Mouse (Mus musculus): ENCODE results near the gene Capn10.
A peak's percentile ranks its signal among the peaks of the same experiment; 100 is the strongest.
"Not testable (repeated sequence)": the region's sequence is repeated elsewhere in the genome, so short reads cannot be mapped to it uniquely, and the experiment has no call there.

The Capn10 gene

DNA sequence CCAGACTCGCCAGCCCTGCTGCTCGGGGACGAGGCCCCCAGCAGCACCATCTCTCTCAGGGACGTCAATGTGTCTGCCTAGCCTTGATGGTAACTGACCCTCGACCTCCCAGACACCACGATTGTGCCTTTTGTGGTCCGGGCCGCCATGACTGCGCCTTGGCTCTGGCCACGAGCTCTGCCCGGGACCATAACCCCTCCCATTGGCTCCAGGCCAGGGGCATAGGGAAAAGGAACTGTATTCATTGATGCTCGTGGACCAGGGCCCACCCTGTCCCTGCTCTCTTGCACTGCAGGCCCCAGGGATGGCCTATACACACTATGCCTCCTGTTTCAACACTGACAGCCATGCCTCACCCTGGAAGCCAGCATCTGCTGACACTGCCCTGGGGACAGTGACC lies 14.4 kb upstream of the Capn10 start:
- peak in 1 of 2 experiments; percentile 15 for DNase-seq (ENCODE audit: low spot score in 2 of 2)

DNA sequence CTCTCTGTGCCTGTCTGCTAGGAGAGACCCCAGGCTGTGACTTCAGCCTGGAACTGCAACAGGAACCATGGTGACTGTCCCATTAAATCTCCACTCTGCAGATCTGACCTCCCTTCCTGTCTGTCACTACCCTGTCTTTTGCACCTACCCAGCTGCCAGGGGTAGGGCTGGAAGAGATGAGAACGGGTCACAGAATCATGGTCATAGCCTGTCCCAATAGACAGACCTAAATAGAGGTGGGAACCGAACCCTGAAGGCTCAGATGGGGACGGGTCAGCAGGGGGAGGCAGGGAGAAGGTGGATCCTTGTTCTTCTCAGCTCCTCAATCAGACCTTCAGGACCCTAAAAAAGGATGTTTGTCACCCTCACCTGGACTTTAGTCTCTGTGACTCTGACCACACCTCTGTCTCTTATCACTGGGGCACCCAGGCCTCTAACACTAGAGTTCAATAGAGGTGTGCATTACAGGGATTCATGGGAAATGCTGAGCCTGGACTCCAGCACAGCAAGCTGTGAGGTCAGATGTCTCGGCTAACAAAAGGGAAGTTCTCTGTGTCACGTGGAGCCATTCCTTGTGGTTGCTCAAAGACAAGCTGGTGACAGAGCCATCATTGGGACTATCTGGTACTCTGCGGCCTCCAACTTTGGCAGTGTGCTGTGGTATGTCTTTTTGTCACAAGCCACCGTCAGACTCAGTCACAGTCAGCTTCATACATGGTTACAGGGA lies 13.5 kb upstream of the Capn10 start:
- no peak for DNase-seq (ENCODE audit: low spot score in 2 of 2)

DNA sequence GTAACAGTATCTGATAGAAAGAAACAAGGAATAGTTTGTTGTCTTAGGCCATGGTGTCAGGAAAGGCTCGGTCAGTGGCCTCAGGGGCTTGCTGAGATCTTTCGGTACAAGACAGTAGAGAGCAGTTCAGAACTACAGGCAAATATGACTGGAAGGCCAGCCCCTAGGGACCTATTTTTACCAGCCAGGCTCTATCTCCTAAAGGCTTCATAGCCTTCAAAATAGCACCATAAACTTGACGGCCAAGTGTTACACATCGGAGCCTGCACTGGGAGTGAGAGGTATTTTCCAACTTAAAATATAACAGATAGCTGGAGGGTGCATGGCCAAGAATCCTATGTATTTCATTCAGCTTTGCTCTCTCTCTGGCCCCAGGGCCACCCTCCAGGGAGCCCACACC lies 12.7 kb upstream of the Capn10 start:
- DNase-seq (ENCODE audit: low spot score in 2 of 2): no peak

DNA sequence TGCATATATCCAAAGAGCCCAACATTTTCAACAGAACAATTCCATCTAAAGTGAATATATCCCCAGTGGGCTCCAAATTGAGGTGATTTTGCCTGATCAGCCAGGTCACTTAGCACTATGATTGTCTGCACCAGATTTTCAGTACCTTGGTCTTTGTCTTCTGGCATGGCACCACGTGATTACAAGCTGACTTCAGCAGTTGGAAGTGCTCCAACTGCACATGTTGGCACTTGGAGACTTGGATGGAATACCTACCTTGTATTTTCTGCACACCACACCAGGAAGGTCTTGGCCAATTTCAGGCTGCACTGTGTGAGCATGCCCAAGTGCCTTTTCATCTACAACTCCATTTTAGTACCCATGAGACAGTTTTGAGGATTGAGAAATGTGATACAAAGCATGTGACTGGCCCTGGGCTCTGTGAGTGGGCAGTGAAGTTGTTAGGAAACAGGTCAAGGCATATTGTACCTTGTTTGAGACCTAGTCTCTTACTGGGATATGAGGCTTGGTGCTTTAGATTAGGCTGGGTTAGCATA lies 3.9 kb upstream of the Capn10 start:
- no peak for DNase-seq (ENCODE audit: low spot score in 2 of 2)

DNA sequence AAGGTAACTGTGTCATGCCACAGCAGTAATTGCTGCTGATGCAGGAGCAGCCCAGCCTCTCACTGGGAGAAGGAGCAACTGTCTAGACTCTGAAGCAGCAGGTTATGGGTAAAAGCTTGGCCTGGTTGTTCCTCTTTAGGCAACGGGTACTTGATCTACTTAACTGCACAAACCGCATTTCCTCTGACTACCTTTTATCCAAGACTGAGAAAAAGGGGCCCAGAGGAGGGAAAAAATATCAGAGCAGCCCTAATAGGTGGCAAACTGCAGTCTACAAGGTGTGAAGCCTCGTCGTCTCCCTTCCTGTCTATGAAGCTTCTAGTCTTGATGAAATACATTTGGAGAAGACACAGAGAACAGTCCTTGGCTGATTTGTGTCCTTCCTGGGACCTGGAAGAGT lies 565 bp upstream of the Capn10 start:
- no peak for DNase-seq (ENCODE audit: low spot score in 2 of 2)

DNA sequence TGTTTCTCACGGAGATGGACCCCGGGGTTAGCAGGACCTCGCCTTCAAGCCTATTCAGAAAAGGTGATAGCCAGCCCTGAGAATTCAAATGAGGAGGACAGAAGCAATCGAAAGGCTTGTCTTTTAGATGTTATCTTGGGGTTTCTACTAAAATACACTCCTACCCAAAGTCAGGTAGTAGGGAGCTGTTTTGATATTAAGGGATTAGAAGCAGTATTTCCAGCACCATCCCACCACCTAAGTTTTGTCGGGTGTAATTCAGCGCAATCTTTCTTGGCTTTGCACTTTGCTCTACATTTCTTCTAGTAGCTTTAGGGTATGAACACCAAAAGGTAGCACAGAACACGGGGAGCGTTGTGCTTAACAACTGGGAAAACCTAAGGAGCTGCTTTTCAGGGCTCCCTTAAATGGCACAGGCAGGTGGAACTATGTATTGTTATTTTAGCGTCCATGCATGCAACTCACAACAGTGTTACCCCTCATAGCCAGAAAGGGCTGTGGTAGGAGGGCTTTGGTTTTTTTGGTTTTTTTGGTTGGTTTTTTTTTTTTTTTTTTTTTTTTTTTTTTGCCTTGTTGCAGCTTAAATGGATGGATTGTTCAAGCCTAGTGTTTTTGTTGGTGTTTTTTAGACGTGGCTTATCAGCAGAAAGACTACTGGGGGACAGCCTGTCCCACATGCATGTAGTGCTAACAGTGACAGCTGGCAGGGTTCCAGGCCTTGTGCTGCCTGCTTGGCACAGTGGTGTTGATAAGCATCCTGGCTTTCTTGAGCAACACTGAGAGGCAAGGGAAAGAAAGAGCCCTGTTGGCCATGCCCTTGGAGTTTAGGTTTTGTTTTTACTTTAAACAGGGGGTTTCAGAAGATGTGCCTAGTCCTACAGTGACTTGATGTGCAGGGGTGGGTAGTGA lies 1.1 kb downstream of the Capn10 start:
- DNase-seq (ENCODE audit: low spot score in 2 of 2): peak; percentile 43 to 79

DNA sequence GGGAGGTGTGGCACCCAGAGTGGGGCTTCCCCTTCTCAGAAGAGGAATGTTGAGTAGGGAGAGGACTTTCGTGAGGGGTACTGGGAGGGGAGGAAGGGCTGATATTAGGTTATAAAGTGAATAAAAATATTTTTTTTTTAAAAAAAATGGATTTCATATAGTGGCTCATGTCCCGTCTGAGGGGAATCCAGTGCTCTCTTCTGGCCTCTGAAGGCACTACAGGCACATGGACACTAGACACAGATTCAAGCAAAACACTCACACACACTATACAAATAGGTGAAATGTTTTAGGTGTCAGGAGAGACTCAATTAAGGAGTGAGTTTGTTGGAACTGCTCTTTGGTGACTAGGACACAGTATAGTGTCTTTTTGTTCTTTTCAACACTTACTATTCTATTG lies 1.8 kb downstream of the Capn10 start:
- no peak for DNase-seq (ENCODE audit: low spot score in 2 of 2)

DNA sequence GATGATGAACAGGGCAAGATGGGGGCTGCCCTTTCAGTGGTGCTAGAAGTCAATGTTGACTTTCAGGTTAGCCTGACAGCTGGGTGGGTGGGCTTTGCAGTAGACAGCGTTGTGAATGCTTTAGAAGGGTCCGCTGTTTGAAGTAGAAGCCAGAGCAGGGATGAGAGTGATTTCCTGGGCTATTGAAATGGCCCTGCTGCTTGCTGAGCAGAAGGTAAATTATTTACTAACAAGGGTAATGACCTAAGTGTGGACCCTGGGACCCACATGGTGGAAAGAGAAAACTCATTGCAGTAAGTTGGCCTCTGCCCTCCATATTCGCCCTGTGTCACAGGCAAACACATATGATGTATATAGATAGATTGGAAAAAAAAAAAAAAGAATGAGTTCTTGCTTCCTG lies 2.3 kb downstream of the Capn10 start:
- no peak for DNase-seq (ENCODE audit: low spot score in 2 of 2)

DNA sequence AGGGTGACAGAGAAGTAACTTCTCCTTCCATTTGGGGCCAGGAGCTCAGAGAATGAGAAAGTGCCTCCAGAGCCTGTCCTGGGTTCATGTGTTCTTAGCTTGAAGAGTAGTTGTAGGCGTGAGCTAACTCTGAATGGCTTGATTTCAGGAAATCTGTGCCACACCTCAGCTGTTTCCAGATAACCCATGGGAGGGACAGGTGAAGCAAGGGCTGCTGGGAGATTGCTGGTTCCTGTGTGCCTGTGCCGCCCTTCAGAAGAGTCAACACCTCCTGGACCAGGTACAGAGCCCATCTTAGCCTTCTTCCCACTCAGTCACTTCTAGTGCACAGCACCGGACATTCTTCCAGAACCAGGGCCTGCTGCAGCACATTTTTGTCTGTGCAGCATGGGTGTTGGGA lies 3.6 kb downstream of the Capn10 start:
- DNase-seq (ENCODE audit: low spot score in 2 of 2): no peak

DNA sequence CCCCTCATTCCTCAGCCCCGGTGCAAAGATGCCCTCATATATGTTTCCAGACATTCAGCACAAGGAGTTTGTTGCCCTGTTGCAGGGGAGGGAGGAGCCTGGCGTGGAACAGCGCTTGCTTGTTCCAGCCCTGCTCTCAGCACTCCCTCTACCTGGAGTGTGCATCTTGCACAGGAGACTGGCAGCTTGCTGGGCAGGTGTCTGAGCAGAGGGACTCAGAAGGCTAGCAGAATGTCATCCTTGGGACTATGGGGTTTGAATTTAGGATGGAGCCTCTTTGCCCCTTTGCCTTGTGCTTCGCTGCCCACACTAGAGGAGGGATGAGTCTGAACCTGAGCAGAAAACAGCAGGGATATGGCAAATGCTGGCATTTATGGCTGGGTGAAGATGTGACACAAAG lies 5.6 kb downstream of the Capn10 start:
- no peak for DNase-seq (ENCODE audit: low spot score in 2 of 2)

DNA sequence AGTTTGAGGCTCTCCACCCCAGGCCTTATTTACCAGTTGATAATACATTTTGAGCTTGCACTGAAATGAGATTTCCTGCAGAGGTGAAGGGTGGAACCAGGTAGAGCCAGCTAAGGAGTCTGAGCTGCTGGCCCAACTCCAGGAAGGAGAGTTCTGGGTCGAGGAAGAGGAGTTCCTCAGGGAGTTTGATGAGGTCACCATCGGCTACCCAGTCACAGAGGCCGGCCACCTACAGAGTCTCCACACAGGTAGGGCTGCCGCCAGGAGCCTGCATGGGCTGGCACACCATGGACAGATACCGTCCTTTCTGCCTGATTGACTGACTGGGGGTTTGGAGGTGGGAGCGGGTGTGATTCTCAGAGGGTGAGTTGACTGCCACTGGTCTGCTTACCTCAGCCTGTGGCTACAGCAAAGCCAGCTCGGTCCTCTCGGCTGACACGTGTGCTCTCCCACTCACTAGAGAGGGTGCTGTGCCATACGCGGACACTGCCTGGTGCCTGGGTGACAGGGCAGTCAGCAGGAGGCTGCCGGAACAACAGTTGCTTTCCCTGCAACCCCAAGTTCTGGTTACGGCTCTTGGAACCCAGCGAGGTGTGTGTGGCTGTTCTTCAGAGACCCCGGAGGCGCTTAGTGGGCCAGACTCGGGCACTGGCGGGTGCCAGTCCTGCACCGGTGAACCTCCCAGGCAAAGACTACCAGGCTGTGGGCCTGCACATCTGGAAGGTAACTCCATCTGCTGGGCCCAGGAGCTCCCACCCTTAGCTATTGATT lies 9.2 kb downstream of the Capn10 start:
- peak in 1 of 2 experiments; percentile 9 for DNase-seq (ENCODE audit: low spot score in 2 of 2)

DNA sequence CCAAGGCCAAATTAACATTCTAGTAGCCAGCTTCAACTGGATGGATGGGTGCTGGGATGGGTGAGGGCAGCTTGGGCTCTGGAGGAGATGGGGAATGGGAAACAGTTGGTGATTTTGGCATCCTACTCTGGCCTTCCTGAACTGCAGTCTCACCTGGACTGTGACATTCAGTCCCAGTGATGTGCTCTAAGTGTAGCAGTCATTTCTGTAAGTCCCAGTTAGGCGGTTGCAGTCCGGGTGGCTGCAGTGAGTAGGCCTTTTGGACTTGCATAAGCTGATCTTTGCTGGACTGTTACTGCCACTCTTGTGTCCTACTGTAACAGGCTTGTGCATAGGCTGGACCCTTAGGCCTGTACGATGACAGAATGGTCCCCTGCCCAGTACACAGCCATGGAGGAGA lies 13.8 kb downstream of the Capn10 start:
- DNase-seq (ENCODE audit: low spot score in 2 of 2): peak in 1 of 2 experiments; percentile 5

DNA sequence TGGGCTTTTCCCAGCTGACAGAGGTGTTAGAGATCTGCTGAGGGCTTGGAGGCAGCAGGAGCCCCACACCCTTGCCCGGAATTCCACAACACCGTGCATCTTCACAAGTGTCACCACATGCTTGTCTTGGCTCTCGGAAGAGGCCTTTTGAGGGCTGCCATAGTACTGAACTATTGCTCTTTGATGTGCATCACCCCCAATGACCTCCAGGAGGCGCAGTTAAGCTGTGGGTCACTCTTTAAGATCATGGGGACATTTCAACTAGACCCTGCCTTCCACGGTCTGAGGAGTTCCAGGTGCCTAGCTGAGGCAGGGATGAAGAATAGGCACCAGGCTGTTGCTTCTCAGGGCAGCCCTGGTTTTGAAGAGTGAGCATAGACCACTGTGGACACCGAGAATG lies 15.2 kb downstream of the Capn10 start:
- peak in 1 of 2 experiments; percentile 55 for DNase-seq (ENCODE audit: low spot score in 2 of 2)

DNA sequence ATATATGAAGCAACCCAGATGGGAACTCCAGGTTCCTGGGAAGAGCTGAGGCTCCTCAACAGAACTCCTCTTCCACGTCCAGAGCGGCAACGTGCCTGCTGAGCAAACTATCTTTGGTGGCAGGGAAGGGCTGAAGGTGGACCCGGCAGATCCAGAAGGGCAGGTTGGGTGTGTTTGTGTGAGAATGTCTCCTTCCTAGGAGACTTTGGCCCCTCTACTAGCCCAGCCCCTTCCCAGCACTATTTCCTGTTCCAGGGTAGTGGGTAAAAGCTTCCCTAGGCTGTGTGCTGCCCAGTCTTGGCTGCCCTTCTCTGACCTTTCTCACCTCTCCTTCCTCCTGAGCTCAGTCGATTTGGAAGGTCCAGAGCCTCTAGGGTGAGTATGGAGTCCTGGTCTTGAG lies 16.4 kb downstream of the Capn10 start, which contains the start of gene Gpr35:
TSS of gene Gpr35 (plus strand) at position 259 of the 400 bp plus-strand sequence.
- DNase-seq (ENCODE audit: low spot score in 2 of 2): peak in 1 of 2 experiments; percentile 8

DNA sequence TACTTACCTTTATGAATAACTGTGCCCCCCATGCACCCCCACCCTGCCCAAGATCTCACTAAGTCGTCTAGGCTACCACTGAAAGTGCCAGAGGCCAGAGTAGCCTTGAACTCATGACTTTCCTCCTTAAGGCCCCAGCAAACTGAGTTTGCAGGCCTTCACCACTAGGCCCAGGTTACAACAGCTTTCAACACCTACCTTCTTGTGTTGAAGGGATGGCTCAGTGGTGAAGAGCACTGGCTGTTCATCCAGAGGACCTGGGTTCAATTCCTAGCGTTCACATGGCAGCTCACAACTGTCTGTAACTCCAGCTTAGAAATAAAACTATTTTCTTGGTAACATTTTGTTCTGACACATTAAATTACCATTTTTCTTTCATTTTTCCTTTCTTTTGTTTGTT lies 19.5 kb downstream of the Capn10 start:
- DNase-seq (ENCODE audit: low spot score in 2 of 2): peak in 1 of 2 experiments; percentile 4

DNA sequence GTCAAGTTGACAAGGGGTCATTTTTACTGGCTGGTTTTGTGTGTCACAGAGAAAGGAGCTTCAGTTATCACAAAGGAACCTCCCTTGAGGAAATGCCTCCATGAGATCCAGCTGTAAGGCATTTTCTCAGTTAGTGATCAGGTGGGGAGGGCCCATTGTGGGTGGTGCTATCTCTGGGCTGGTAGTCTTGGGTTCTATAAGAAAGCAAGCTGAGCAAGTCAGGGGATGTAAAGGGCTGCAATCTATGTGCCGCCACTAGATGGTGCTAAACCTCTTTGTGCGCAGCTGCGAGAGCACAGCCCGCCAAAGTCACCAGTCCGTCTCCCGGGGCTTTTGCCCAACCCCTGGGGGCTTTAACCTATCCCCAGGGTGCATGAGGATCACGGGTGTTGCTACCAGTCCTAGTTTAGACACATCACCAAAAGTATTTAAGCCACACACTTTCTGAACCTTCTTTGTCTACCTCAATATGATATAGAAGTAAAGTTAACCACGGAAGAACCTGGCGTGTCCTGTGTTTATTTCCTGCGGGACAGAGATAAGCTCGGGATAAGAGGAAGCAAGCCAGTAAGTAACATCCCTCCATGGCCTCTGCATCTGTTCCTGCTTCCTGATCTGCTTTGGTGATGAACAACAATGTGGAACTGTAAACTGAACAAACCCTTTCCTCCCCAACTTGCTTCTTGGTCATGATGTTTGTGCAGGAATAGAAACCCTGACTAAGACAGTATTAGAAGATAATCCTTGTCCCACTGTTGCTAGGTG lies 22.6 kb downstream of the Capn10 start:
- DNase-seq (ENCODE audit: low spot score in 2 of 2): peak; percentile 63 to 74

DNA sequence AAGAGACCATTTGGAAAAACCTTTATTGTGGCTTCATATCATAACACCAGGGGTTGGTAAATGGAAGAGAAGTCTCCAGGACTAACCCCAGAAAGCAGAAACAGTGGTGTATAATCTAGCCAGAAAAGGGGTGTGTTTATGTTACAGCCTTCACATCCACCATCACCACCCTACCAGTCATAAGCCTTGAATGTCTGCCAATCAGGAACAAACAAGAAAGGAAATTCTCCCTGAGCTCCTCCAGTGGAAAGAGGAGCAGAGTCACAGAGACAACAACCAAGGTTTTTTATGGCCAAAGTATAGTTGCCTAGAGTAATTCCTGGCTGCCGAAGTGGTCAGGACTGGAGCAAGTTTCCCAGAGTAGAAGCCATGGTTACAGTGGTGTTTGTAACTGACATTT lies 24.8 kb downstream of the Capn10 start:
- DNase-seq (ENCODE audit: low spot score in 2 of 2): no peak

DNA sequence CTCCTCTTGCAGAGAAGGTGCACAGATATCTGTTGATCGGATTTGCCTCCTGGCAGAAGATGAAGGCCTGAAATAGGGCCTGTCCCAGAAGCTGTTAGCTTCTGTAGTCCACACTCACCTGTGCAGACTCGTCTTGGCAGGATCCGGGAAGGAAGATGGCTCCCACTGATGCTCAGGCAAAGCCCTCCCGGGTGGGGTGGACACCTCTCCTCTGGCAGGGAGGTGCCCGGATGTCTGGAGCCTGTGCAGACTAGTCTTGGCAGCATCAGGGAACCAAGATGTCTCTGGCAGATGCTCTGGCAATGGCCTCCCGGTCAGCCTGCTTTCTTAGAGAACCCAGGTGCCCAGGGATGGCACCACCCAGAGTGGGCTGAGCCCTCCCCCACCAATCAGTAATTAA lies 36.6 kb downstream of the Capn10 start:
- not testable (repeated sequence) for DNase-seq (ENCODE audit: low spot score in 2 of 2)

DNA sequence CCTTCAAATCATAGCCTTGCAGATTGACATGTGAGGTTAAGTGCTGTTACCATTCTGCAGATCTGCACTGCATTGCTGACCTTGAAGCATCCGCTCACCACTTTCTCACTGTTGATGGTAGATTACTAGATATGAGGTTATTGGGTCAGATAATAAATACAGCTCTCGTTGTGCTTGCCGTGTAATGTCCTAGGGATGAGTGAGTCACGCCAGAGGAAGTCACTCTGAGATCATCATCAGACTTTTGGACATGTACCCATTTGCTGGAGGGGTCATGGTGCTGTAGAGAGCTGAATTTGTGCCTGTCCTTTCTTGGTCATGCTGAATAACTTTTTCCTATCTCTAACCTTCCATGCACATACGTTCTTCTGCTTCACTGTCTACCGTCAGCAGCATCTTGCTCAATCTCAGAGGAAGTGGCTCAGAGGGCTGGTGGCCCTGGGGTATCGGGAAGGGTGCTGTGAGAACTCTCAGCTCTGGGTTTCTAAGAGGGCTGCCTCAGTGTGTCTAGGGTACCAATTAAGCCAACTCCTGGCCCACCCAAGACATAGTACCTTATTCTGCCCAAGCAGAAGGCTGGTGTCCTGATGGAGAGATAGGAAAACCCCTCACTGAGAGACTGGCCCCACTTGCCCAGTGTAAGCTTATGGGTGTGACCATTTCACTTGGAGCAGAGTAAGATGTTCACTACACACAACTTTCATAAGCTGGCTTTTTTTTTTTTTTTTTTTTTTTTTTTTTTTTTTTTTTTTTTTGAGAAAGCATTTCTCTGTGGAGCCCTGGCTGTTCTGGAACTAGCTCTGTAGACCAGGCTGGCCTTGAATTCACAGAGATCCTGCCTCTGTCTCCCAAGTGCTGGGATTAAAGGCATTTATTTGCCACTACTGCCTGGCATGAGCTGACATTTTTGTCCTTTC lies 38.0 kb downstream of the Capn10 start:
- no peak for DNase-seq (ENCODE audit: low spot score in 2 of 2)

DNA sequence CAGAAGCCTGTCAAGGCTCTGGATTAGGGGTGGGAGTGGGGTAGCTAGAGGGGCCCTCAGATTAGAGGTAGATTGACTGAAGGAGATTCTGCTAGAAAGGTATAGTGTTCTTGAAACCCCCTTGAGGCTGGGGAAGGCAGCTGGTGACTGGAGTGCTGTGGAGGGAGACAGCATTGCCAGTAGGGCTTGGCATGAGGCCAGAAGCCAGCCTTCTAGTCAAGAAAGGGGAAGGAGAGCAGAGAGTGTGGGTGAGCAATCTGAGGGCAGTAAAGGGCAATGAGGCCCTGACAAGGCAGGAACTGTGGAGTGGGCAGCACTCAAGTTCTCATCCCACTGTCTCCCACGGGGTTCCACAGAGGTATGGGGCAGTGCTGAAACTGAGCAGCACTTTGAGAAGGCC lies 38.7 kb downstream of the Capn10 start:
- DNase-seq (ENCODE audit: low spot score in 2 of 2): peak in 1 of 2 experiments; percentile 67
